Mouse (Mus musculus): ENCODE data around the gene Fam98b. TPM values are rescaled to one million over a fixed set of nuclear protein-coding genes. Genes with fewer than 3 reads are reported as not detected.

Fam98b gene
- 3.7 TPM for polyA plus RNA-seq (2015; fragmentation: Illumina TruSeq; extraction: RNeasy Lipid Tissue Mini Kit (QIAGEN cat#74804); ENCODE audit: insufficient read depth, low read depth, low replicate concordance)

GRCm38 (mm10) chr2:117249255-117250000 lies at the start of gene Fam98b:
Fam98b (plus strand) TSS chr2:117249739.

Other genes starting within 250 kb of the Fam98b start
- gene Spred1, start 128.4 kb upstream of the Fam98b start, polyA plus RNA-seq (2015; fragmentation: Illumina TruSeq; extraction: RNeasy Lipid Tissue Mini Kit (QIAGEN cat#74804); ENCODE audit: insufficient read depth, low read depth, low replicate concordance) = 5.4 TPM
- gene Rasgrp1, start 93.3 kb downstream of the Fam98b start, polyA plus RNA-seq (2015; fragmentation: Illumina TruSeq; extraction: RNeasy Lipid Tissue Mini Kit (QIAGEN cat#74804); ENCODE audit: insufficient read depth, low read depth, low replicate concordance) = 0.26 TPM

Data from pancreas, adult 10 weeks (tissue).